Mouse (Mus musculus): Measurements from ENCODE around the gene Slc26a5. TPM values are rescaled to one million over a fixed set of nuclear protein-coding genes. Genes with fewer than 3 reads are reported as not detected.
A peak's percentile ranks its signal among the peaks of the same experiment; 100 is the strongest.

The Slc26a5 gene
- polyA plus RNA-seq, 1 experiment from 2014 or later = not detected

DNA sequence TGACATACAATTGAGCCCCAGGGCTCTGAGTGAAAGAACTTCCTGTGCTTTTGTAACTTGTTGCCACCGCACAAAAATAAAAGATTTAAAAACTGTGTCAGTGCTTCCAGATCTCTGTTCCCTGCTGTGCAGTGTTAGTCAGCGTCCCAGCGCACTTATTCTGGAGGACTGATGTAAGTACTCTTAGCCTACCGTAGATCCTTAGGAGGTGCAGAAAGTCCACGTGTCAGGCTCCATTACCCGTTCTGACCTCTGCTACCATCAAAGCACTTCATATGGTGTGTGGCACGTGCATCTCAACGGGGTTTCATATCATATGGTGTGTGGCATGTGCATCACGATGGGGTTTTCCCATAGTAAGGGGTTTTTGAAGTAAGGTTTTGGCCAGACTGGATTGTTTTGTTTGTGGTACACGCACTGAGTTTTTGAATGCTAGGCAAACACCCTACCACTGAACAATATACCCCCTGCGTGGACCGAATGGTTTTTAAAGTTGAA is 61.7 kb downstream of the Slc26a5 start:
- Histone ChIP-seq H3K4me1 (no peaks in the 10 kb centered on the region), H3K4me2 (replicated peaks) (no peak overlapping the region), H3K9me3 (no peaks in the 10 kb centered on the region), H3K27ac (no peak overlapping the region), H3K4me3 (no peak overlapping the region), H3K36me3 (peaks cover 55% of the 10 kb centered on the region), H3K27me3 (no peaks in the 10 kb centered on the region), H3K9ac (no peak overlapping the region)
- ATAC-seq (ENCODE audit: low FRiP score, low read depth) = no peak
- WGBS = 95% methylated on average over 12 of the region's 12 CpGs

GRCm38 (mm10) chr5:21802907-21803306 is 62.5 kb downstream of the Slc26a5 start:
- no peak overlapping the region for H3K27ac ChIP-seq
- no peak for ATAC-seq (ENCODE audit: low FRiP score, low read depth)
- H3K9me3 ChIP-seq = no peaks in the 10 kb centered on the region
- no peaks in the 10 kb centered on the region for H3K27me3 ChIP-seq
- WGBS = 90% methylated on average over 9 of the region's 9 CpGs
- no peak overlapping the region for H3K4me3 ChIP-seq
- H3K9ac ChIP-seq = no peak overlapping the region
- H3K4me2 ChIP-seq (replicated peaks) = no peak overlapping the region
- peaks cover 60% of the 10 kb centered on the region for H3K36me3 ChIP-seq
- no peaks in the 10 kb centered on the region for H3K4me1 ChIP-seq

DNA sequence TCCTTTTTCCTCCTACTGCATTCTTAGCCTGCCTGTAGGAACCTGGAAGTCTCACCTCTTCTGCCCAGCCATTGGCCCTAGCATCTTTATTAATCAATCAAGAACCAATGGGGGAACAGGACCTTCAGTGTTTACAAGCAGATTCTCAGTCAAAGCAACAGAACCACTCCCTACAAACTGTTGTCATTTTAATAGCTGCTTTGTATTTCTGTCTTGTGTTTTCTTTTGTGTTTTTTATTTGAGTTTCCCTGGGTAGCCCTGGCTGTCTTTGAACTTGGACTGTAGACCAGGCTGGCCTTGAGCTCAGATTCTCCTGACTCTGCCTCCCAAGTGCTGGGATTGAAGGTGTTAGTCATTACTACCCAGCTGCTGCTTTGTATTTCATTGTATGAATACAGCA is 73.2 kb downstream of the Slc26a5 start:
- Histone ChIP-seq H3K9ac (no peak overlapping the region), H3K4me1 (peaks cover 16% of the 10 kb centered on the region), H3K27me3 (no peaks in the 10 kb centered on the region), H3K36me3 (peaks cover 31% of the 10 kb centered on the region), H3K9me3 (no peaks in the 10 kb centered on the region), H3K4me2 (replicated peaks) (no peak overlapping the region), H3K27ac (no peak overlapping the region), H3K4me3 (no peak overlapping the region)
- no peak for ATAC-seq (ENCODE audit: low FRiP score, low read depth)

GRCm38 (mm10) chr5:21789061-21789460 is 76.3 kb downstream of the Slc26a5 start:
- no peak for ATAC-seq (ENCODE audit: low FRiP score, low read depth)
- 51% methylated on average over 5 of the region's 5 CpGs for WGBS

GRCm38 (mm10) chr5:21787186-21788105 is 78.0 kb downstream of the Slc26a5 start:
- Histone ChIP-seq H3K36me3 (peaks cover 18% of the 10 kb centered on the region), H3K27ac (no peak overlapping the region), H3K4me3 (peak overlapping the region; percentile 92), H3K27me3 (no peaks in the 10 kb centered on the region), H3K9me3 (no peaks in the 10 kb centered on the region), H3K4me1 (peaks cover 18% of the 10 kb centered on the region), H3K9ac (peak overlapping the region; percentile 93), H3K4me2 (replicated peaks) (peak overlapping the region; percentile 73)
- no peak for ATAC-seq (ENCODE audit: low FRiP score, low read depth)
- 39% methylated on average over 11 of the region's 11 CpGs for WGBS

More at GRCm38 (mm10) chr5:21789061-21789460, 76.3 kb downstream of the Slc26a5 start:
- Histone ChIP-seq H3K27me3 (no peaks in the 10 kb centered on the region), H3K4me2 (replicated peaks) (no peak overlapping the region), H3K9me3 (no peaks in the 10 kb centered on the region), H3K4me1 (peaks cover 18% of the 10 kb centered on the region), H3K27ac (no peak overlapping the region), H3K36me3 (peaks cover 12% of the 10 kb centered on the region), H3K4me3 (no peak overlapping the region), H3K9ac (no peak overlapping the region)

DNA sequence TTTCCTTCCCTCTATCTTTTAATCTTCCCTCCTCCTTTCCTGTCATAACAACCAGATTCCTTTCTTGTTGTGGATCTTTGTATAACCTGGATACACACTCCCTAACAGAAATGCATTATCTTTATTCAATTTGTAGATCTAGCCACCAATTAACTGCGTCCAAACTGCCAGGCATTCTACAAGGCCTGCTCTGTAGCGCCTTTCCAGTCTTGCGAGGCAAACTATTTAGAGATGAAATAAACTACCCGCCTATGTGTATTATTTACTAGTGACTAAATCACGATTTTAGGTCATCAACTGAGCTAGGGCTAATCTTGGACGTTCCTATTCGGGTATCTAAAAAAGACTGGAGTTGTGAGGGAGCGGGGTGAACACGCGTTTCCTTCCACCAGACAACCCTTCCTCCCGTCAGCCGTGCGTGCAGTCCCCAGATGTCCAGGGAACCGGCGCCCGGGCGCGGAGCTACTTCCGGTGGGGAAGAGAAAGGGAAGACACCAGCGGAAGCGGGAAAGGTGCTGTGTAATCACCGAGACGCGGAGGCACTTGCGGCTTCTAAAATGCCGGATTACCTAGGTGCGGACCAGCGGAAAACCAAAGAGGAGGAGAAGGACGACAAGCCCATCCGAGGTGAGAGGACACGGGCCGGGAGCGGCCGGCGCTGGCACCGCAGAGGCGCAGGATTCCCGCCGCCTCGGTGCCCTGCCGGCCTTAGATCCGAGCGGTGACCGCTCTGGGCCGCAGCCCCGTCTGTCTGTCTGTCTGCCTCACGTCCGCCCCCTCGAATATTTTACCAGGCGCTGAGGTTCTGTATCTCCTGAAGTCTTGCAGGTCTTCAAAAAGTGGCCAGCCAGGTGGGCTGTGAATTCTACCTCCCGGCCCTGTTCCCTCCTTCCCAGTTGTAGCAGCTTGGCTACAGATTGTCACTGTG is 78.9 kb downstream of the Slc26a5 start:
- WGBS = 2% methylated on average over 51 of the region's 51 CpGs
- ATAC-seq (ENCODE audit: low FRiP score, low read depth) = peak; percentile 87
- peak overlapping the region; percentile 73 for H3K4me2 ChIP-seq (replicated peaks)
- H3K9ac ChIP-seq = peak overlapping the region; percentile 93
- peaks cover 18% of the 10 kb centered on the region for H3K4me1 ChIP-seq
- H3K9me3 ChIP-seq = no peaks in the 10 kb centered on the region
- peak overlapping the region; percentile 92 for H3K4me3 ChIP-seq
- H3K27me3 ChIP-seq = no peaks in the 10 kb centered on the region
- H3K27ac ChIP-seq = peak overlapping the region; percentile 83
- H3K36me3 ChIP-seq = peaks cover 20% of the 10 kb centered on the region

DNA sequence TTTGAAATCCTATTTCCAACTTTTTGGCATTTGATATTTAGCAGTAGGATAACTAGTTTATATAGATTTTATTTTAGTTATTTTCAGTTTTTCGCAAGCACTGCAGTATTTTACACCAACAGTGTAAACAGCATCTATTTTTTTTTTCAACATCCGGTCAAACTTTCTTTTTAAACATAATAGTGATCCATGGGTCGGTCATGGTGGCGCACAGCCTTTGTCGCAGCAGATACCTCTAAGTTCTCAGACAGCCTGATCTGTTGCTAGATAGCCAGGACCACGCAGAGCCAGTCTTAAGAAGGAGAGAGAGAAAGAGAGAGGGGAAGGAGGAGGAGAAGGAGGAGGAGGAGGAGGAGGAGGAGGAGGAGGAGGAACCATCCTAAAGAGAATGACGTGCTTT is 79.6 kb downstream of the Slc26a5 start:
- H3K4me2 ChIP-seq (replicated peaks) = peak overlapping the region; percentile 73
- H3K9me3 ChIP-seq = no peaks in the 10 kb centered on the region
- peaks cover 26% of the 10 kb centered on the region for H3K36me3 ChIP-seq
- no peak overlapping the region for H3K9ac ChIP-seq
- ATAC-seq (ENCODE audit: low FRiP score, low read depth) = no peak
- WGBS = 82% methylated on average over 7 of the region's 7 CpGs
- no peak overlapping the region for H3K4me3 ChIP-seq
- H3K27ac ChIP-seq = no peak overlapping the region
- no peaks in the 10 kb centered on the region for H3K27me3 ChIP-seq
- H3K4me1 ChIP-seq = peaks cover 18% of the 10 kb centered on the region

DNA sequence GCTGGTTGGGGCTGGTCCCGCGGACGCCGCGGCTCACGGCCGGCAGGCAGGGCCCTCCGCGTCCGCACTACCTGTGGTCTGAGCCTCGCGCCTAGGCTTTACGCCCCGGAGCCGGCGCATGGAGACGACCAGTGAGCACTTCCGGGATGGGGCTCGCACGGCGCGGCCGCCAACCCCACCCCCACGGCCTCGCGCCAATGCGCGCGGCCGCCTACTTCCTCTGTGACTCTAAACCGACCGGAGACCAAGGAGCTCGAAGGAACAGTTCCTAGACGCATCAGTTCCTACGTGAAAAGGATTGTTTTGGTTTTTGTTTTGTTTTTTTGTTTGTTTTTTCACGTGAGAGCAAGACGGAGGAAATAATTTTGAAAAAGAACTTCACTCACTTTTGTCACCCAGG is 80.4 kb downstream of the Slc26a5 start, which contains the start of the genes Dnajc2 and Psmc2:
Gene Dnajc2 (minus strand): TSS at position 199 of the 400 bp plus-strand sequence.
Gene Psmc2 (plus strand): TSS at position 231 of the 400 bp plus-strand sequence.
- ATAC-seq (ENCODE audit: low FRiP score, low read depth) = peak; percentile 95
- peak within 1 kb of the TSS; percentile 83 for H3K9ac ChIP-seq
- WGBS = under 1% methylated on average over 37 of the region's 37 CpGs

GRCm38 (mm10) chr5:21784161-21785052 is 81.0 kb downstream of the Slc26a5 start:
- H3K4me1 ChIP-seq = peaks cover 18% of the 10 kb centered on the region
- H3K27me3 ChIP-seq = no peaks in the 10 kb centered on the region
- H3K9me3 ChIP-seq = no peaks in the 10 kb centered on the region
- WGBS = under 1% methylated on average over 51 of the region's 51 CpGs
- ATAC-seq (ENCODE audit: low FRiP score, low read depth) = peak; percentile 76
- H3K27ac ChIP-seq = peak overlapping the region; percentile 58; the same call in 1 of the 2 replicates
- H3K9ac ChIP-seq = peak overlapping the region; percentile 83
- peaks cover 37% of the 10 kb centered on the region for H3K36me3 ChIP-seq
- H3K4me3 ChIP-seq = peak overlapping the region; percentile 97
- peak overlapping the region; percentile 93 for H3K4me2 ChIP-seq (replicated peaks)

More for the DNA sequence above, 80.4 kb downstream of the Slc26a5 start, which contains the start of the genes Dnajc2 and Psmc2:
- H3K27me3 ChIP-seq = no peaks in the 10 kb centered on the region
- no peaks in the 10 kb centered on the region for H3K9me3 ChIP-seq
- peak within 1 kb of the TSS; percentile 97 for H3K4me3 ChIP-seq
- peaks cover 30% of the 10 kb centered on the region for H3K36me3 ChIP-seq
- H3K27ac ChIP-seq = peak within 1 kb of the TSS; percentile 83; the same call in 1 of the 2 replicates
- peaks cover 18% of the 10 kb centered on the region for H3K4me1 ChIP-seq
- peak within 1 kb of the TSS; percentile 93 for H3K4me2 ChIP-seq (replicated peaks)

GRCm38 (mm10) chr5:21776491-21776890 is 88.9 kb downstream of the Slc26a5 start:
- no peak for ATAC-seq (ENCODE audit: low FRiP score, low read depth)
- no peaks in the 10 kb centered on the region for H3K4me1 ChIP-seq
- H3K9me3 ChIP-seq = no peaks in the 10 kb centered on the region
- H3K27me3 ChIP-seq = no peaks in the 10 kb centered on the region
- H3K36me3 ChIP-seq = peaks cover 66% of the 10 kb centered on the region
- no peak overlapping the region for H3K4me3 ChIP-seq
- WGBS = 88% methylated on average over 6 of the region's 6 CpGs
- H3K27ac ChIP-seq = no peak overlapping the region
- no peak overlapping the region for H3K9ac ChIP-seq
- no peak overlapping the region for H3K4me2 ChIP-seq (replicated peaks)

GRCm38 (mm10) chr5:21769841-21770240 is 95.6 kb downstream of the Slc26a5 start:
- ATAC-seq (ENCODE audit: low FRiP score, low read depth) = no peak
- Histone ChIP-seq H3K36me3 (peaks cover 69% of the 10 kb centered on the region), H3K4me2 (replicated peaks) (no peak overlapping the region), H3K27me3 (no peaks in the 10 kb centered on the region), H3K4me1 (no peaks in the 10 kb centered on the region), H3K27ac (no peak overlapping the region), H3K4me3 (no peak overlapping the region), H3K9me3 (no peaks in the 10 kb centered on the region), H3K9ac (no peak overlapping the region)
- WGBS = 94% methylated on average over 6 of the region's 6 CpGs

Data from limb, embryonic 13.5 days (tissue).